Mouse (Mus musculus): ENCODE data around the gene Metap1d. TPM values are rescaled to one million over a fixed set of nuclear protein-coding genes. Genes with fewer than 3 reads are reported as not detected.

Metap1d gene
- polyA plus RNA-seq, 1 experiment from 2014 or later, result 42.8 TPM

- H3K9me3 ChIP-seq, result 0 out of 2 replicates have a peak, but pooled peaks cover 4% of the 10 kb centered on the region
- H3K9ac ChIP-seq (replicated peaks), result no peak overlapping the region
- H3K27ac ChIP-seq, result 0 out of 2 replicates have a peak overlapping the region, but pooled peaks have one; percentile 14
- H3K4me3 ChIP-seq (replicated peaks), result no peak overlapping the region
- no peak overlapping the region for H3K4me2 ChIP-seq
- H3K36me3 ChIP-seq, result no peaks in the 10 kb centered on the region
- H3K4me1 ChIP-seq (replicated peaks), result peaks cover 33% of the 10 kb centered on the region
- 62% methylated on average over 10 of the region's 10 CpGs for WGBS
- no peak for ATAC-seq (ENCODE audit: insufficient number of reproducible peaks, insufficient read depth, low FRiP score, low TSS enrichment, low read depth)
- no peaks in the 10 kb centered on the region for H3K27me3 ChIP-seq
These were observed 22.2 kb downstream of the Metap1d start for GRCm38 (mm10) chr2:71475311-71475710.

GRCm38 (mm10) chr2:71475760-71476159 is 22.7 kb downstream of the Metap1d start:
- no peaks in the 10 kb centered on the region for H3K27me3 ChIP-seq
- 0 out of 2 replicates have a peak overlapping the region, but pooled peaks have one; percentile 14 for H3K27ac ChIP-seq
- no peaks in the 10 kb centered on the region for H3K36me3 ChIP-seq
- WGBS, result 68% methylated on average over 4 of the region's 4 CpGs
- H3K4me3 ChIP-seq (replicated peaks), result no peak overlapping the region
- ATAC-seq (ENCODE audit: insufficient number of reproducible peaks, insufficient read depth, low FRiP score, low TSS enrichment, low read depth), result no peak
- H3K9ac ChIP-seq (replicated peaks), result no peak overlapping the region
- 0 out of 2 replicates have a peak, but pooled peaks cover 4% of the 10 kb centered on the region for H3K9me3 ChIP-seq
- H3K4me1 ChIP-seq (replicated peaks), result peaks cover 33% of the 10 kb centered on the region
- H3K4me2 ChIP-seq, result no peak overlapping the region

- H3K4me1 ChIP-seq (replicated peaks), result peaks cover 33% of the 10 kb centered on the region
- ATAC-seq (ENCODE audit: insufficient number of reproducible peaks, insufficient read depth, low FRiP score, low TSS enrichment, low read depth), result no peak
These were observed 24.7 kb downstream of the Metap1d start for GRCm38 (mm10) chr2:71477787-71478186.

GRCm38 (mm10) chr2:71479917-71480316 is 26.8 kb downstream of the Metap1d start:
- H3K4me2 ChIP-seq, result no peak overlapping the region
- H3K4me1 ChIP-seq (replicated peaks), result peaks cover 30% of the 10 kb centered on the region
- no peaks in the 10 kb centered on the region for H3K36me3 ChIP-seq
- H3K27me3 ChIP-seq, result no peaks in the 10 kb centered on the region
- H3K4me3 ChIP-seq (replicated peaks), result no peak overlapping the region
- 0 out of 2 replicates have a peak, but pooled peaks cover 4% of the 10 kb centered on the region for H3K9me3 ChIP-seq
- WGBS, result 9% methylated on average over 7 of the region's 7 CpGs
- no peak overlapping the region for H3K27ac ChIP-seq
- ATAC-seq (ENCODE audit: insufficient number of reproducible peaks, insufficient read depth, low FRiP score, low TSS enrichment, low read depth), result no peak
- no peak overlapping the region for H3K9ac ChIP-seq (replicated peaks)

More at GRCm38 (mm10) chr2:71477787-71478186, 24.7 kb downstream of the Metap1d start:
- H3K9ac ChIP-seq (replicated peaks), result no peak overlapping the region
- H3K27ac ChIP-seq, result no peak overlapping the region
- 0 out of 2 replicates have a peak, but pooled peaks cover 4% of the 10 kb centered on the region for H3K9me3 ChIP-seq
- H3K4me3 ChIP-seq (replicated peaks), result no peak overlapping the region
- no peaks in the 10 kb centered on the region for H3K27me3 ChIP-seq
- no peaks in the 10 kb centered on the region for H3K36me3 ChIP-seq
- H3K4me2 ChIP-seq, result no peak overlapping the region

GRCm38 (mm10) chr2:71481825-71482224 is 28.7 kb downstream of the Metap1d start:
- 83% methylated on average over 6 of the region's 6 CpGs for WGBS
- no peak for ATAC-seq (ENCODE audit: insufficient number of reproducible peaks, insufficient read depth, low FRiP score, low TSS enrichment, low read depth)
- no peaks in the 10 kb centered on the region for H3K36me3 ChIP-seq

GRCm38 (mm10) chr2:71483046-71483716 is 30.1 kb downstream of the Metap1d start:
- WGBS, result 65% methylated on average over 10 of the region's 10 CpGs
- H3K4me2 ChIP-seq, result no peak overlapping the region
- no peak overlapping the region for H3K27ac ChIP-seq
- ATAC-seq (ENCODE audit: insufficient number of reproducible peaks, insufficient read depth, low FRiP score, low TSS enrichment, low read depth), result no peak
- H3K4me1 ChIP-seq (replicated peaks), result peaks cover 14% of the 10 kb centered on the region
- H3K9me3 ChIP-seq, result no peaks in the 10 kb centered on the region
- H3K4me3 ChIP-seq (replicated peaks), result no peak overlapping the region
- H3K9ac ChIP-seq (replicated peaks), result no peak overlapping the region
- no peaks in the 10 kb centered on the region for H3K36me3 ChIP-seq
- H3K27me3 ChIP-seq, result no peaks in the 10 kb centered on the region

More at GRCm38 (mm10) chr2:71481825-71482224, 28.7 kb downstream of the Metap1d start:
- Histone ChIP-seq H3K27me3 (no peaks in the 10 kb centered on the region), H3K4me1 (replicated peaks) (peaks cover 14% of the 10 kb centered on the region), H3K4me3 (replicated peaks) (no peak overlapping the region), H3K4me2 (no peak overlapping the region), H3K9me3 (0 out of 2 replicates have a peak, but pooled peaks cover 4% of the 10 kb centered on the region), H3K27ac (no peak overlapping the region), H3K9ac (replicated peaks) (no peak overlapping the region)

- Histone ChIP-seq H3K36me3 (no peaks in the 10 kb centered on the region), H3K27me3 (no peaks in the 10 kb centered on the region), H3K4me1 (replicated peaks) (peaks cover 14% of the 10 kb centered on the region), H3K4me2 (no peak overlapping the region), H3K27ac (no peak overlapping the region), H3K4me3 (replicated peaks) (no peak overlapping the region), H3K9me3 (no peaks in the 10 kb centered on the region), H3K9ac (replicated peaks) (no peak overlapping the region)
- ATAC-seq (ENCODE audit: insufficient number of reproducible peaks, insufficient read depth, low FRiP score, low TSS enrichment, low read depth), result no peak
- whole genome bisulfite sequencing, result 19% methylated on average over 5 of the region's 5 CpGs
These were observed 30.6 kb downstream of the Metap1d start for GRCm38 (mm10) chr2:71483717-71484066.

GRCm38 (mm10) chr2:71491295-71491694 is 38.2 kb downstream of the Metap1d start:
- no peak for ATAC-seq (ENCODE audit: insufficient number of reproducible peaks, insufficient read depth, low FRiP score, low TSS enrichment, low read depth)
- no peak overlapping the region for H3K27ac ChIP-seq

GRCm38 (mm10) chr2:71493161-71493683 is 40.1 kb downstream of the Metap1d start:
- Histone ChIP-seq H3K36me3 (no peaks in the 10 kb centered on the region), H3K4me1 (replicated peaks) (peaks cover 18% of the 10 kb centered on the region), H3K9me3 (no peaks in the 10 kb centered on the region), H3K27ac (no peak overlapping the region), H3K4me2 (no peak overlapping the region), H3K4me3 (replicated peaks) (no peak overlapping the region), H3K27me3 (no peaks in the 10 kb centered on the region), H3K9ac (replicated peaks) (no peak overlapping the region)
- 80% methylated on average over 12 of the region's 12 CpGs for WGBS
- no peak for ATAC-seq (ENCODE audit: insufficient number of reproducible peaks, insufficient read depth, low FRiP score, low TSS enrichment, low read depth)

More at GRCm38 (mm10) chr2:71491295-71491694, 38.2 kb downstream of the Metap1d start:
- Histone ChIP-seq H3K4me2 (no peak overlapping the region), H3K9ac (replicated peaks) (no peak overlapping the region), H3K4me1 (replicated peaks) (peaks cover 7% of the 10 kb centered on the region; the same call in 1 of the 2 replicates), H3K27me3 (no peaks in the 10 kb centered on the region), H3K36me3 (no peaks in the 10 kb centered on the region), H3K4me3 (replicated peaks) (no peak overlapping the region), H3K9me3 (no peaks in the 10 kb centered on the region)

GRCm38 (mm10) chr2:71494503-71494902 is 41.4 kb downstream of the Metap1d start:
- no peak for ATAC-seq (ENCODE audit: insufficient number of reproducible peaks, insufficient read depth, low FRiP score, low TSS enrichment, low read depth)
- no peak overlapping the region for H3K4me2 ChIP-seq
- H3K9me3 ChIP-seq, result no peaks in the 10 kb centered on the region
- H3K27me3 ChIP-seq, result no peaks in the 10 kb centered on the region
- H3K36me3 ChIP-seq, result no peaks in the 10 kb centered on the region
- no peak overlapping the region for H3K27ac ChIP-seq
- no peak overlapping the region for H3K4me3 ChIP-seq (replicated peaks)
- no peak overlapping the region for H3K9ac ChIP-seq (replicated peaks)
- 81% methylated on average over 10 of the region's 10 CpGs for WGBS
- H3K4me1 ChIP-seq (replicated peaks), result peaks cover 31% of the 10 kb centered on the region

GRCm38 (mm10) chr2:71494971-71495370 is 41.9 kb downstream of the Metap1d start:
- Histone ChIP-seq H3K27ac (no peak overlapping the region), H3K4me3 (replicated peaks) (no peak overlapping the region), H3K4me1 (replicated peaks) (peaks cover 35% of the 10 kb centered on the region)

More at GRCm38 (mm10) chr2:71494971-71495370, 41.9 kb downstream of the Metap1d start:
- no peak overlapping the region for H3K4me2 ChIP-seq
- H3K9me3 ChIP-seq, result no peaks in the 10 kb centered on the region
- H3K9ac ChIP-seq (replicated peaks), result no peak overlapping the region
- WGBS, result 48% methylated on average over 4 of the region's 4 CpGs
- ATAC-seq (ENCODE audit: insufficient number of reproducible peaks, insufficient read depth, low FRiP score, low TSS enrichment, low read depth), result no peak
- H3K36me3 ChIP-seq, result no peaks in the 10 kb centered on the region
- H3K27me3 ChIP-seq, result no peaks in the 10 kb centered on the region

All from limb, embryonic 12.5 days (tissue).